Mouse (Mus musculus) E14TG2a.4 (cell line): Measurements from ENCODE around the gene Hspbap1.

Experiments used
- H3K27me3 ChIP-seq: 2 replicates; pipeline ENCODE4 v1.6.1; 2014; ENCODE audit warnings: low read length, control low read depth; ENCODE audit not compliant: insufficient read depth
- H3K36me3 ChIP-seq: 2 replicates; pipeline ENCODE4 v1.6.1; 2014; ENCODE audit warnings: low read length, control low read depth; ENCODE audit not compliant: insufficient read depth
- H3K4me1 ChIP-seq: replicated peaks from 2 replicates; pipeline ENCODE4 v1.6.1; 2014; ENCODE audit warnings: low read depth, low read length, control low read depth
- H3K4me3 ChIP-seq: replicated peaks from 2 replicates; pipeline ENCODE4 v1.5.1; 2014; ENCODE audit warnings: mild to moderate bottlenecking, low read length
- H3K9me3 ChIP-seq: 2 replicates; pipeline ENCODE4 v1.6.1; 2014; ENCODE audit warnings: low read length, control low read depth
- CTCF ChIP-seq: conservative IDR thresholded peaks from 2 replicates; pipeline ENCODE4 v1.5.1; 2014; ENCODE audit warnings: low read length
- NANOG ChIP-seq: IDR thresholded peaks from 2 replicates; pipeline ENCODE4 v1.6.1; 2014; ENCODE audit warnings: borderline replicate concordance, low read length, mixed read lengths
- POU5F1 ChIP-seq: IDR thresholded peaks from 2 replicates; pipeline ENCODE4 v1.6.1; 2014; ENCODE audit warnings: low read length, borderline replicate concordance

Gene Hspbap1

GRCm38 (mm10) chr16:35755502-35756334 lies 14.5 kb upstream of the Hspbap1 start:
- TF ChIP-seq CTCF, result no peak
- TF ChIP-seq POU5F1, result no peak
- no peak for TF ChIP-seq NANOG
- 0 out of 2 replicates have a peak, but pooled peaks cover 4% of the 10 kb centered on the region for H3K4me1 ChIP-seq

GRCm38 (mm10) chr16:35756697-35757096 lies 13.5 kb upstream of the Hspbap1 start:
- peaks cover 6% of the 10 kb centered on the region; the same call in 1 of the 2 replicates for H3K4me1 ChIP-seq
- H3K36me3 ChIP-seq, result no peaks in the 10 kb centered on the region
- no peak overlapping the region for H3K4me3 ChIP-seq
- no peaks in the 10 kb centered on the region for H3K9me3 ChIP-seq
- no peak for TF ChIP-seq POU5F1
- no peak for TF ChIP-seq CTCF
- no peak for TF ChIP-seq NANOG
- H3K27me3 ChIP-seq, result no peaks in the 10 kb centered on the region

More at GRCm38 (mm10) chr16:35755502-35756334, 14.5 kb upstream of the Hspbap1 start:
- H3K4me3 ChIP-seq, result no peak overlapping the region
- H3K9me3 ChIP-seq, result no peaks in the 10 kb centered on the region
- H3K27me3 ChIP-seq, result no peaks in the 10 kb centered on the region
- no peaks in the 10 kb centered on the region for H3K36me3 ChIP-seq

- Histone ChIP-seq H3K4me1 (peaks cover 30% of the 10 kb centered on the region), H3K27me3 (no peaks in the 10 kb centered on the region), H3K36me3 (no peaks in the 10 kb centered on the region), H3K4me3 (no peak overlapping the region), H3K9me3 (no peaks in the 10 kb centered on the region)
- no peak for TF ChIP-seq CTCF
- no peak for TF ChIP-seq NANOG
- no peak for TF ChIP-seq POU5F1
These were observed 10.8 kb upstream of the Hspbap1 start for GRCm38 (mm10) chr16:35759401-35759800.

- Histone ChIP-seq H3K9me3 (no peaks in the 10 kb centered on the region), H3K36me3 (no peaks in the 10 kb centered on the region), H3K4me1 (peaks cover 52% of the 10 kb centered on the region), H3K27me3 (no peaks in the 10 kb centered on the region; the same call in 1 of the 2 replicates), H3K4me3 (no peak overlapping the region)
- TF ChIP-seq CTCF (no peak), NANOG (no peak), POU5F1 (no peak)
These were observed 6.4 kb upstream of the Hspbap1 start for GRCm38 (mm10) chr16:35763590-35764296.

GRCm38 (mm10) chr16:35764941-35765340 lies 5.2 kb upstream of the Hspbap1 start:
- no peaks in the 10 kb centered on the region for H3K36me3 ChIP-seq
- TF ChIP-seq NANOG (no peak), CTCF (no peak), POU5F1 (no peak)

GRCm38 (mm10) chr16:35765449-35765848 lies 4.7 kb upstream of the Hspbap1 start:
- Histone ChIP-seq H3K4me3 (no peak overlapping the region), H3K4me1 (peaks cover 56% of the 10 kb centered on the region), H3K36me3 (no peaks in the 10 kb centered on the region), H3K9me3 (no peaks in the 10 kb centered on the region), H3K27me3 (no peaks in the 10 kb centered on the region; the same call in 1 of the 2 replicates)
- TF ChIP-seq CTCF (no peak), NANOG (no peak), POU5F1 (no peak)

More at GRCm38 (mm10) chr16:35764941-35765340, 5.2 kb upstream of the Hspbap1 start:
- H3K4me3 ChIP-seq, result no peak overlapping the region
- no peaks in the 10 kb centered on the region for H3K9me3 ChIP-seq
- peaks cover 55% of the 10 kb centered on the region for H3K4me1 ChIP-seq
- no peaks in the 10 kb centered on the region; the same call in 1 of the 2 replicates for H3K27me3 ChIP-seq

- Histone ChIP-seq H3K27me3 (no peaks in the 10 kb centered on the region; the same call in 1 of the 2 replicates), H3K36me3 (0 out of 2 replicates have a peak, but pooled peaks cover under 1% of the 10 kb centered on the region), H3K4me1 (peaks cover 56% of the 10 kb centered on the region), H3K9me3 (no peaks in the 10 kb centered on the region), H3K4me3 (no peak overlapping the region)
- no peak for TF ChIP-seq POU5F1
- TF ChIP-seq CTCF, result no peak
- no peak for TF ChIP-seq NANOG
These were observed 3.8 kb upstream of the Hspbap1 start for GRCm38 (mm10) chr16:35766366-35766765.

- Histone ChIP-seq H3K4me1 (peaks cover 53% of the 10 kb centered on the region), H3K9me3 (no peaks in the 10 kb centered on the region), H3K36me3 (peaks cover 14% of the 10 kb centered on the region), H3K27me3 (no peaks in the 10 kb centered on the region; the same call in 1 of the 2 replicates), H3K4me3 (peak overlapping the region; percentile 95)
- no peak for TF ChIP-seq NANOG
- TF ChIP-seq POU5F1, result no peak
- no peak for TF ChIP-seq CTCF
These were observed 1.7 kb upstream of the Hspbap1 start for GRCm38 (mm10) chr16:35768469-35768784.
